Mouse (Mus musculus) retina, postnatal 7 days (tissue): ENCODE measurements around the gene Rab11fip3.
"Not testable (repeated sequence)": the region's sequence is repeated elsewhere in the genome, so short reads cannot be mapped to it uniquely, and the experiment has no call there.

ENCODE experiments used
- DNase-seq: peaks from one replicate; pipeline ENCODE4 v3.0.0-alpha.2; 2012; ENCODE audit warnings: low read depth, low spot score

Gene Rab11fip3

DNA sequence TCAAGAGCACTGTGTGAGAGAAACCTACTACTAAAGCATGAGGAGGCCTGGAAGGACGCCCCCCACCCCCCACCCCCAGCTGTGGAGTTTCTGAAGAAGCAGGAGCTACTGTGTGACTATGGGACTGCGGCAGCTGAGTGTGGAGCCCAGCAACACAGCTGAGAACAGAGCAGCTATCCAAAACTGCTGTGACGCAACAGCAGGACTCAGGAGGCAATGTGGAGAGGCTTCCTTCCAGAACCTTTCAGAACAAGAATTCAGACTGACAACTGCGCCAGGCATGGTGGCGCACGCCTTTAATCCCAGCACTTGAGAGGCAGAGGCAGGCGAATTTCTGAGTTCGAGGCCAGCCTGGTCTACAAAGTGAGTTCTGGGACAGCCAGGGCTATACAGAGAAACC is 28.6 kb downstream of the Rab11fip3 start:
- DNase-seq = not testable (repeated sequence)

DNA sequence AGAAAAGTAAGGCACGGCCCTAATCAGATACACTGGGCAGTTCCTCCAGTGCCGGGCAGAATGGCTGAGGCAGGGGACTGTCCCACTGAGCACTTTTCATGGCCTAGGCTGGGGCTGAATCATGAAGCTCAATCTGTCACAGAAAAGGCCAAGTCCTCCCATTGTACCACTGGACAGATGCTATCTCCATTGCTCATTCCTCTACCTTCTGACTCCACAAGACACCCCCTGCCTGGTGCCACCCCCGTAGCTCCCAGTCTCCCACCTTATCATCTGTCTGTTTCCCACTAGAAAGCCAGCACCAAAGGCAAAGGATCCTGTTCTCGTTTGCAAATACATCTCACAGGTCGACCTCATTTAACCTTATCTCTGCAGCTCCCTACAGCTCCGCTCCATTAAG is 37.3 kb downstream of the Rab11fip3 start:
- DNase-seq = no peak

DNA sequence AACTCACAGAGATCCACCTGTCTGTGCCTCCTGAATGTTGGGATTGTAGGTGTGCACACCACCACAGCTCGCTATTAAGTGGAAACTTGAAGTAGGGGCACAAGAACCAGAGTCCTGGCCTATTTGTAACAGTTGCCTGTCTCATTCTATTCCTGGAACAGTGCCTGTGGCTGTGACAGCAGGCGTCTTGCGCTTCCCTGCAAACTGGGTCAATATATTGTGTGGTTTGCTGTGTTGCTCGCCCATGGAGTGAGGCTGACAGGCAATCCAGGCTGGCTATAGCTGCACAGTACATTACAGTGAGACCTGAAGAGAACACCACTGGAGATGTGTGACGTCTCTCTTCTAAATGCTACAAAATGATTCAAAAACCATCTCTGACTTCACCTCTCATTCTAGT is 37.8 kb downstream of the Rab11fip3 start:
- no peak for DNase-seq

DNA sequence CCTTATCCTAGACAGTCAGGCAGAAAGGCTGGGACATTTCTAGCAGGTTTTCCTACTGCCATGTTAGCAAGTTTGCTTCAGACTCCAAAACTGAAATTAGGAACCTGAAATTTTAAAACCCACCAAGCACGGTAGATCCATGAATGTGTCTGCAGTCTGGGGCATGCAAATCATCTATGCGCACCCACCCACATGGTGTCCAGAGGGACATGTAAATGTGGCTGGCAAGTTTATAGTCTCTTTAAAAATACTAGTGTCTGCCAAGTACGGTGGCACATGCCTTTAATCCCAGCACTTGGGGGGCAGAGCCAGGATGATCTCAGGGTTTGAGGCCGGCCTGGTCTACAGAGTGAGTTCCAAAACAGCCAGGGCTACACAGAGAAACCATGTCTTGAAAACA is 41.1 kb downstream of the Rab11fip3 start:
- DNase-seq = no peak

DNA sequence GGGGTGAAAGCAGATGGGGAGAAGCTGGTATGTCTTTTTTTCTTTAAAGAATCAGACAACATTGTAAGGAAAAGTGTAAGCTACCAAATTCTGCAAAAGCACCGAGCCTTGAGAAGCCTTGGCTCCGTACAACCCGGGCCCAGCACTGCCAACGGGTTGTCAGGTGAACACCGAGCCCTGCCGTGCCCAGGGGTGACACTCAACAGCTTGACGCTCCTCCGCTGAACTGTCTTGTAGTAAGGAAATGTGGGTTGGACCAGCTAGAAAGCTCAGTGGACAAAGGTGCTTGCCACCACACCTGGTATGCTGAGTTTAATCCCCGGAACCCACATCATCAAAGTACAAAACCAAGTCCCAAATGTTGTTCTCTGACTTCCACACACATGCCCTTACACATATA is 44.7 kb downstream of the Rab11fip3 start:
- DNase-seq = no peak

DNA sequence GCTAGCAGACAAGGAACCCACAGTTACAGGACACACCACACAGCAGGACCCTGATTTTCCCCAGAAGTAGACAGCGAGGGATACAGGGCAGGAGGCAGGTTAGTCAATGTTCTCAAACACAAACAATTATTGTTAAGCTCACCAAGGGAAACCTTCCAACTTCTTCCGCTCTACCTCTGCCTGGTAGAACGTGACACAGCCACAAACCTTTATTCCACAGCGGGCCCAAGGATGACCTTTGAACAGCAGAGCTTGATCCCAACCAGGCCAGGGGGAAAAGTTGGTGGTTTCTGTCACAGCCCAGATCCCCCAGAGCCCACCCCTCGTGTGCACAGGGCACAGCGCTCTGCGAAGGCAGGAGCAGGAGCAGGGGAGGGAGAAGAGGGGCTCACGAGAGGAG is 45.4 kb downstream of the Rab11fip3 start:
- no peak for DNase-seq

DNA sequence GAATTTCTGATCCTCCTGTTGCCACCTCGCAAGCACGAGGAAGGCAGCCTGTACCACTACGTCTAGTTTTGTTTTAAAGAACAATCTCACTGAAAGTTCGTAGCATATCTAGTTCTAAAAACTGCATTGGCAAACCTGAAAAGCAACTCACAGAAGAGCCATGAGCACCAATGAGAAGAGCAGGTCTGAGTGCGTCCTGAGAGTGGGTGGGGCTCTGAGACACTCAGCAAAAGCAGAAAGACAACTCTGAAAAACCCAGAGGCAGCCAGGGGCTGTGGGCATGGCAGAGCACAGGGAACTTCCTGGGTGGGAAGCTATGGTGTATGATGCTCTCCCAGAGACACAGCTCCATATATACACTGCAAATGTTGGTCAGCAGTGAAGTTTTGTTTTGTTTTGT is 46.2 kb downstream of the Rab11fip3 start:
- no peak for DNase-seq

DNA sequence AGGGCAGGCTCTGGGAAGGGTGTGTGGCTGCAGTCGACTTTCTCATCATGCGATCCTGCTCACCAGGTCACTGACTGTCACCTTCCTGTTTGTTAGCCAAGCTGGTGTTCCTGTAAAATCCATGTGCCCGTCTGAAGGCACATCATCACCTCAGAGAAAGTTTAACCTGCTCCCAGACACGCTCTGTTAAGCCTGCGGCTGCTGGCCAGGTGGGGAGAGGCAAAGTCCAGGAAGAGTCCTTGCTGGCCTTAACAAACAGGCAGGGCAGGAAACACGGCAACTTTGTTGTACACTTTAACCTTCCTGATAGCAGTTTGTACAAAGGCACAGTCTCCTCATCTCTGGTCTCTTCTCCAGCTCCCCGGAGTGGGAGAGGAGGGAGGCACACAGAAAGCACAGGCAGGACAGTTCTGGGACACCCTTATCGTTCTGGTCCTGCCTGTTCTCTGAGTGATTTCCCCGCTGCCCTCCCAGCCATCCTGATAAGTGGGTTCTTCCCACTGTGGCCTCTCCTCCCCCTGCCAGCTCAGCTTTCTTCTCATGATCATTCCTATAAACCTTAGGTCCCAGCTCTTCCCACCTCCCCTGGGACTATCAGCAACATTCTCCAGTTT is 47.5 kb downstream of the Rab11fip3 start:
- DNase-seq = no peak

DNA sequence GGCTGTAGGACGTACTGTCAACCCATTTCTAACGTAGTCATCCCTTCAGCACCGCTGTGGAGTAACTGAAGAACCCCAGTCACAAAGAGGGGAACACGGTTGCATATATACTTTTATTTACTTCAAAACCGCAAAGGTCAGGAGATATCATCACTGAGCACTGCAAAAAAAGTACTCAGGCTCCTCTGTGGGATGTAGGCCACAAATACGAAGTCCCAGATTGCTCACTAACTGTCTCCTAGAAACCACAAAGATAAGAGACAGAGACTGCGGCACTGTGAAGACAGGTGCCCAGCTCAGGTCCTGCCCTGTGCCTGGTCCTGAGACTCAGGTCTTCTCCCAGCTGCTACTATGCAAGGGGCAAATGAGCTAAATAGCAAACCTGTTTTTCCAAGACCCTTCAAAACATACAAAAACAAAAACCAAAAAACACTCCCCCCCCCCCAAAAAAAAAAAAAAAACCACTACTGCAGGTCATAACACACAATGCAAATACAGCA is 48.5 kb downstream of the Rab11fip3 start:
- DNase-seq = no peak

DNA sequence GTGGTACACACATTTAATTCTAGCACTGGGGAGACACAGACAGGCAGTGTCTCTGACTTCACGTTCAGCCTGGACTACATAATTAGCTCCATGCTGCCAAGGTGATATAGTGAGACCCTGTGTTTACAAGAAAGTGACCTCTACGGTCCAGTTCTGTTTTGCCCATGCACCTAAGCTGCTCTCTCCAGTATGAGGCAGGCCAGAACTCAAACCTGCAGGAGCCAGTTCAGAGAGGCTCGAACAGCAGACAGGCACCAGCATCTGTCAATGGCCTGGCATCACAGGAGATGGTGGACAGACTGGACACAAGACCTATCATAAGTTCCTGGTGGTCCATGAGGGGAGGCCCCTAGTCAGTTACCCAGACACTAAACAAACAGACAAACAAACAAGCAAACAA is 51.0 kb downstream of the Rab11fip3 start:
- no peak for DNase-seq

DNA sequence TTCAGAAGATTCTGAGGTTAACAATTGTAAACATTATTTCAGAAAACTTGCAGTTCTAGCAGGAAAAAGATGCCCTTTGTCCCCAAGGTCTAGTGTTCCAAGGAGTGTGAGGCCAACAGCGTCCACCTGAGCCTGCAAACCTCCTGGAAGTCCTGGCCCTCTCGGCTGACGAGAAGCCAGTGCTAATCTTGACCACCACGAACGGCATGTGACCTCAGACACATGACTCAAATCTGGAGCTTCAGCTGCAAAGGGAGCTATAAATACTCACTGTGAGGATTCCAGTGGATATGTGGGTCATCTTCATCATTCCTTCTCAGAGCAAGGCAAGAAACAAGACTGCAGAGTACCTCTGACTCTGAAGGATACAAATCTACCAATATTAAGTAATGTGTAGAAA is 51.4 kb downstream of the Rab11fip3 start:
- no peak for DNase-seq

DNA sequence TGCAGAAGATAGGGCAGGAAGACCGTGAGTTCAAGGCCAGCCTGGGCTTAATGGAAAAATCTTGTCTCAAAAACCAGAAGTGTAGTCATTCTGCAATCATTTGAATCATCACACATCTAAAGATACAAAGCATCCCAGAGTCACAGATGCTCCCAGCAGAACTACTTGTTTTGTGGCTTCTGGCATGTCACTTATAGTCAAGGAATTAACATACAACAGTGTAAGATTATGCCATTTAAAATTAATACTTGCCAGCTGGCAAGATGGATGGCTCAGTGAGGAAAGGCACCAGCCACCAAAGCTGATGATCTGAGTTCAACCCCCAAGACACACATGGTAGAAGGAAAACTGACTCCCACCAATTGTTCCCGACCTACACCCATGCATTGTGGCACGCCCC is 52.3 kb downstream of the Rab11fip3 start:
- DNase-seq = no peak

DNA sequence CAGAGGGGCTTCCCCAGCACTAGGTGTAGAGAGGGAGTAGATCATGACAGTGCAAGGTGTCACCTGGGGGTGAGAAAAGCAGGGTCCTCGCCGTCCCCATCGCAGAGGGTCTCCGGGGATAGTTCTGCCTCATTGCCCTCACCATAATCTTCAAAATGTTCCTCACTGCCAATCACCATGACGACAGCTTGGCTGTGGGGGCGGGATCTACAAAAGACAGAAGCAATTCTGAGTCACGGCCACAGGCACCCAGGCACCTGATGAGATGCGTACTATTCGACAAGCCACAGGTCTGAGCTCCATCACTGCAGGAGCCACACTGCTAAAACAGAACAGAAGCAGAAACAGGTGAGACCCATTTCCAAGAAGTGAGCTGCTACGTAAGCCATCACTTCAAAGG is 55.6 kb downstream of the Rab11fip3 start:
- no peak for DNase-seq

DNA sequence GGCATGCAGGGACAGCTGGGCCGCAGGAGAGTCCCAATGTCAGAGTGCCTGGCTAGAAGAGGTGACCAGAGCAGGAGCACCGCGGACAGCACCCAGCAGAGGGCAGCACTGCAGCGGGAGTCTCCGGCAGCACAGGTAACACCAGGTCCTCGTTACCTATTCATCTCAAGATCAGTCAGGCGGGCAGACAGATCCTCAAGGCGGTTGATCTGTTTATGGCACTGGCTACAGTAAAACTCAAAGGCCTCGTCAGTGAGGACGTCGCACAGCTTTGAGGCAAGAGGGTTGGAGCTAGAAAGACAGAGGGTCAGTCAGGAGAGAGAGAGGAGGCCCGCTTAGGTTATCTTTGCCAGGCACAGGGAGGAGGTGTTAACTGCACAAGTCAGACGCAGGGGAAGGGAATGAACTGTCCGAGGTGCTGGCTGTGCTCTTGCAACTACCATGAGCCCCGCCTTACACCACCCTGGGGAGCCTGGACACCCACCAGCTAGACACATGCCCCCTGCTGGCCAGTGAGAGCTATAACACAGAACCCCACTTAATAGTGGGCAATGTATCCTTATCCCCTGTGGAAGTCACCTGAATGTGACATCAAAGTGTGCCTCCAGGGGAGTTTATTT is 57.4 kb downstream of the Rab11fip3 start:
- peak; percentile 55 for DNase-seq

DNA sequence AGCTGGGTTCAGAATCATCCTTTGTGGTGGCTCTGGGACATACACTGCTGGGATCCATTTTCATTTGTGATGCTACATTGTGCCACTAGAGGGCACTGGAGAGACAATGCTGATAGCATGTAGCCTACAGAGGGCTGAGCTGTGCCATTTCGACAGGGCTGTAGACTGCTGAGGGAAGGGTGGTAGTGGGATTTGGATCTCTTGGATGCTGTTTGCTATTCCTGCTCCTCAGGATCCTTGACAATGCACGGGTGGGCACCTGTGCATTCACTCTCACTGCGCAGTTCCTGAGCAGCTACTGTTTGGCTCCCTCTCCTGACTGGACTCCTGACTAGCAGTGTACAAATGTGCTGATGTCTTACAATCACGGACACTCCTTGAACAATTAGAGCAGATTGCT is 59.8 kb downstream of the Rab11fip3 start:
- DNase-seq = peak; percentile 81

DNA sequence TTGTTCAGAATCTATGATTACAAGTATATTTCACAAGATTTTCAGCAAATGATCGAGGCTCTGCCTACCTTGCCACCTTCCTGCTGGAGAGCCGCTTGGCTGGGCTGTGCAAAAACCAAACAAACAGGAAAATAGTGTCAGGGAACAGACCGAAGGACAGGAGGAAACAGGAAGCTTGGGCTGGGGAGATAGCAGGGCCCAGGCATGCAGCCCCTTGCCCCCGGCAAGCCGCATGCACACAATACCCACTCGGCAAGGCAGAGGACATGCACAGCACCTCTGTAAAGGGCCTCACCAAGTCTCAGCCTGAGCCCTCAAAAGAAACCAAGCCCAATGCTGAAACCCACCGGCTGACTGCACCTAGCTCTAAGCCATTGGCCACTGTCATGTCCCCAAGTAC is 60.6 kb downstream of the Rab11fip3 start:
- no peak for DNase-seq

DNA sequence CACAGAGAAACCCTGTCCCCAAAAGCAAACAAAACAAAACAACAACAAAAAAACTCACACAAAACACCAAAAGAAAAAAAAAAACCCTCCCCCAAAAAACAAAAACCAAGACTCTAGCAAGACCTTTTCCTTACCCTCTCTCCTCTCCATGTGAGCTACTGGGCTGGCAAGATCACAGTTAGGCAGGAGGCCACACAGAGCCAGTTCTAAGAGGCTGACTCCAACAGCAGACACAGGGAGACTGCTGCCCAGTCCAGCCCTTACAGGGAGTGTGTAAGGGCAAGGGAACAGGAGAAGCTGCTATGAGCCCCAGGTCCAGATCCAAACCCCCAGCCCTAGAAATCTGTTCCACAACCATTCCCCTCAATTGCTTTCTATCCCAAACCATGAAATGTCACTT is 61.0 kb downstream of the Rab11fip3 start:
- no peak for DNase-seq

DNA sequence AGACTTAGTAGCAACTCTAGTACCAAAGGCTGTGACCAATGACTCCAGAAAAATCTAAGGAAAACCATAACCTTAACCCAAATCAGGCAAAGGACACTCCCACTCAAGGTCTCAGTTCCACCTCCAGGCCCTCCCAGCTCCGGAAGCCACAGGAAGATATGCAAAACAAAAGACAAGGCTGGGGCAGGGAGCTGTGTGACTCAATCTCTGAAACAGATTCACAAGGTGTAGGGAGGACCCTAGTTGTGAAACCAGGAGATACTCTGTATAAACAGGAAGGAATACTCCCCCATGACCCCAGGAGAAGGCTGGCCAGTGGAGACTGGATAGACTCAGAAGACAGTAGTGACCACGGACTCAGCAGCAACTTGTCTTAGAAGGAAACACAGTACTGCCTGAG is 61.7 kb downstream of the Rab11fip3 start:
- DNase-seq = no peak

DNA sequence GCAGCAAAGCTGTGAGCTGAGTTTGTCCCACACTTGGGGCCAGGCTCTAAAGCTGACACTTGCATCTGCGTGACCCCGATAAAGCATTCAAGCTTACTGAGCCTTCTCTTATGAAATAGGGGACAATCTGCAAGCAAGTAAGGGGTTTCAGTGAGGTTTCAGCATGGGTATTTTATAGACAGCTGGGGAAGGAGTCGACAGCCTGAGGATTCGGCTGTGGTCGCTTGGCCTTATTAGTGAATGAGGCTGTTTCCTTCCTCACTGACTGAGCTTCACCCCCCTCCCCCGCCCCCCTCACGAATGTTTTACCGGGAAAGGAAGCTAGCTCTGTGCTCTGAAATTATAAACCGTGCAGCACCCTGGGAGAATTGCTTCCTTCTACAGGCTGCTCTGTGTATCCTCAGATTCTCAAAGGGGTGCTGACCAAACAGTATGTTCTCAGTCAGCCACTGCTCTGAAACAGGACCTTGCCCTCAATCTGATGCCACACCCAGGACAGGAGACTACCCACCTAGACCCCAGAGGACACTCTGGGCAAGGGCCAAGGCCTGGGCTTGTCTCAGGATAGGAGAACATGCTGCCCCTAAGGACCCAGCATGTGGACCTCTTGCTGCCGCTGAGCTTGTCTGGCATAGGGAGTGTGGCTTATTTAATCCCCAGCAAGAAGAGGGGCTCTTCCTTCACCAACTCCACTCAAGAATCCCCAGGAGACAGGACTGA is 63.5 kb downstream of the Rab11fip3 start:
- no peak for DNase-seq

DNA sequence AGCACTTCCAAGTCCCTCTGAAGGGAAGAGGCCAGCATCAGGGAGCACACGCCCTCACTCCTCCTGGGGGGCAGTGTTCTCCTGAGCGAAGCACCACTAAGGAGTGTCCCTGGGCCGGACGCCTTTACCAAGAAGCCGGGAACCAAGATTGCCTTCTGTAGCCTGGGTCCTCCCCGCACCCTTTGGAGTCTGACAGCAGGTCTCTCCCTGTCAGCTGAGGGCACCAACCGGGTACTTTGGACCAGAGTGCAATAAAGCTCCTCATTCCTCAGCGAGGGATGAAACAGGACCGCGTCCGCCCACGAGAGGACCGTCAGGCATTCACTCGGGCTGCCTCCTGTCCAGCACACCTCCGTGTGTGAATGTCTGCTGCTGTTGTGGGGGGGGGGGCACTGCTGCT is 64.6 kb downstream of the Rab11fip3 start:
- no peak for DNase-seq

DNA sequence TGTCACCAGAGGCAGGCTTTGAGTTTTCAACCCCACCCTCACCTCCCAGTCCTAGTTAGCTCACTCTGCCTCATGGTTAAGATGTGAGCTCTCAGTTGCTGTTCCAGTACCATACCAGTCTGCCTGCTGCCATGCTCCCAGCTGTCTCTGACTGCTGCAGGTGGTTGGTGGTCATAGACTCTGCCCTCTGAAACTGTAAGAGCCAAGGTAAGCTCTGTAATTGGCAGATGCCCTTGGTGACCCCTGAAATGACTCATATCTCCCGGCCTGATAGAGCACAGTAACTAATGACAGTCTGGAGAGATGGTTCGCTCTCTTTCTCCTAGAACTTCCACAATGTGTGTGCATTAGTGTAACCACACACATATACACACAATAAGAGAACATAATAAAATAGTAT is 65.5 kb downstream of the Rab11fip3 start:
- no peak for DNase-seq

DNA sequence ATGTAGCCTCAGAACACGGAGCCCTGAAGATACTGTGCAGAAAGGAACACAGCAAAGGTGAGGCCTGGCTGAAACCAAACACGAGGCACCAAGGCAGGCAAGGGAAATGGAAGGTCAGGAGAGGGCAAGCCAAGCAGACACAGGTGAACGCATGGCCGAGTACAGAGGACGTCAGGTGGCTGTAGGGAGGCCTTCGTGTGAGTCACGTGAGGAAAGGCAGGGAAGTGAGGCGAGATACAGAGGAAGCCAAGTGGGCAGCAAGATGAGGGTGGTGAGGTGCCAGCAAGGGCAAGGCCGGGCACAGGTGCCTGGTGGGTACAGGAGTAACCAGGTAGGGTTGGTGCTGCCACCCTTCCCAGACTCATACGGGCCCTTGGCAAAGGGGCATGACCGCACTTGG is 70.9 kb downstream of the Rab11fip3 start:
- DNase-seq = no peak

DNA sequence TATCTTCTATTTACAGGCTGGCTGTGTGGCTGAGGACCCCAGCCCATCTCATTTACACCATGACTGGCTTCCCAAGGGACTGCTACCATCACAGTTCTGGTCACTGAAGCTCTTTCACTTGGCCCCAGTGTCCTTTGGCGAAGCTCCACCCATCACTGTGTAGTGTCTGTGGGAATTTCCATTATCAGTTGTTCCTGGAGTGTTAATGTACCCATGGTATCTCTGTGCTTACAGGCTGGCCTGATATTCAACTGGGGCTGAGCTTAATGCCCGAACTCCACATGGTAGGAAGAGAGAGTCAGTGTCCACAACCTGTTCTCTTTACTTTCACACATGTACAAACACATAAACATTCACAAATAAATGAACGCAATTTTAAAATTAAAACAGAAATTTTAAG is 75.9 kb downstream of the Rab11fip3 start:
- DNase-seq = no peak
